Mouse (Mus musculus): Measurements from ENCODE around the gene Prickle1. TPM values are rescaled to one million over a fixed set of nuclear protein-coding genes. Genes with fewer than 3 reads are reported as not detected.

The Prickle1 gene
- polyA plus RNA-seq, 1 experiment, result 8.0 TPM

DNA sequence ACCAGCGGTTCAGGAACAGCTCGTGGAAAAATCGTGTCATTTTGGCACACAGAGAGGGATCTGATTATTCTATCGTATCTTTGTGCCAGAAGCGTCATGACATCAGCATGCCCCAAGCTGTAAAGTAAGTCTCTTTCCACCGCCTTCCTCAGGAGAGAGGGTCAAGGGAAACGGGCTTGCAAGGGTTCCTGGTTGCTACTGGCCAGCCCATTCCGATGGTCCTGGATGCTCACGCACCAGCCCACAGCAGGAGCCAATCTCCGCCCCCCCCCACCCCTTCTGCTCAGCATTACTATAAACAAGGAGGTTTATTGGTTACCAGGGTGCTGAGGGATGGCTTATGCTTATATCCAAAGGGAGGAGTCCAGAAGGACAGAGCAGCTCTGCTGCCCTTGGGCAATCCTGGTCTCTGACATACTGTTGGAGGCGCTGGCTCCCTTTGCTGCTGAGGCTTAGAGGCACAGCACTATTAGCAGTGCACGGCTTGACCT is 3.8 kb downstream of the Prickle1 start:
- Histone ChIP-seq H3ac (ENCODE audit: control insufficient read depth, insufficient read length) (no peak overlapping the region), H3K79me2 (ENCODE audit: control insufficient read depth, insufficient read depth) (peaks cover 14% of the 10 kb centered on the region), H3K27me3 (ENCODE audit: control insufficient read depth, insufficient read depth, insufficient read length) (no peaks in the 10 kb centered on the region), H3K4me3 (no peak overlapping the region), H3K4me2 (ENCODE audit: low read depth) (no peak overlapping the region), H3K36me3 (ENCODE audit: control insufficient read depth, insufficient read depth) (no peaks in the 10 kb centered on the region)
- TF ChIP-seq TCF3 (IDR thresholded peaks at IDR 0.05; ENCODE audit: insufficient read length, low read depth) (no peak), MAX (IDR thresholded peaks at IDR 0.05; ENCODE audit: low read depth) (no peak), CEBPB (IDR thresholded peaks at IDR 0.05; ENCODE audit: insufficient read depth, poor library complexity, severe bottlenecking) (no peak), MYOD1 (IDR thresholded peaks at IDR 0.05; ENCODE audit: control insufficient read depth in 1 of 3, insufficient read length in 2 of 3, low read depth in 2 of 3) (no peak), POLR2A (IDR thresholded peaks at IDR 0.05; ENCODE audit: insufficient read length, low read depth) (no peak), REST (IDR thresholded peaks at IDR 0.05; ENCODE audit: insufficient read depth, insufficient read length) (no peak), MYOG (IDR thresholded peaks at IDR 0.05; ENCODE audit: control insufficient read depth in 1 of 3, insufficient read depth in 1 of 3, insufficient read length in 2 of 3, low read depth in 2 of 3) (no peak), E2F4 (IDR thresholded peaks at IDR 0.05; ENCODE audit: insufficient read depth) (no peak), POLR2AphosphoS2 (IDR thresholded peaks at IDR 0.05; ENCODE audit: insufficient read length, low read depth) (no peak), SRF (IDR thresholded peaks at IDR 0.05; ENCODE audit: control insufficient read depth, insufficient read length, low read depth) (no peak), USF1 (IDR thresholded peaks at IDR 0.05; ENCODE audit: low read depth) (no peak), TCF12 (IDR thresholded peaks at IDR 0.05; ENCODE audit: insufficient read depth, poor library complexity, severe bottlenecking) (no peak)

GRCm38 (mm10) chr15:93591371-93591770 is 4.3 kb downstream of the Prickle1 start:
- Histone ChIP-seq H3K27me3 (ENCODE audit: control insufficient read depth, insufficient read depth, insufficient read length) (no peaks in the 10 kb centered on the region), H3ac (ENCODE audit: control insufficient read depth, insufficient read length) (no peak overlapping the region), H3K4me2 (ENCODE audit: low read depth) (no peak overlapping the region), H3K36me3 (ENCODE audit: control insufficient read depth, insufficient read depth) (no peaks in the 10 kb centered on the region), H3K79me2 (ENCODE audit: control insufficient read depth, insufficient read depth) (peaks cover 14% of the 10 kb centered on the region), H3K4me3 (no peak overlapping the region)
- TF ChIP-seq MYOD1 (IDR thresholded peaks at IDR 0.05; ENCODE audit: control insufficient read depth in 1 of 3, insufficient read length in 2 of 3, low read depth in 2 of 3) (no peak), REST (IDR thresholded peaks at IDR 0.05; ENCODE audit: insufficient read depth, insufficient read length) (no peak), TCF12 (IDR thresholded peaks at IDR 0.05; ENCODE audit: insufficient read depth, poor library complexity, severe bottlenecking) (no peak), SRF (IDR thresholded peaks at IDR 0.05; ENCODE audit: control insufficient read depth, insufficient read length, low read depth) (no peak)

GRCm38 (mm10) chr15:93588401-93588800 is 7.3 kb downstream of the Prickle1 start:
- Histone ChIP-seq H3K4me2 (ENCODE audit: low read depth) (no peak overlapping the region), H3K36me3 (ENCODE audit: control insufficient read depth, insufficient read depth) (no peaks in the 10 kb centered on the region), H3K27me3 (ENCODE audit: control insufficient read depth, insufficient read depth, insufficient read length) (no peaks in the 10 kb centered on the region), H3K4me3 (no peak overlapping the region), H3ac (ENCODE audit: control insufficient read depth, insufficient read length) (no peak overlapping the region), H3K79me2 (ENCODE audit: control insufficient read depth, insufficient read depth) (peaks cover 12% of the 10 kb centered on the region)
- TF ChIP-seq USF1 (IDR thresholded peaks at IDR 0.05; ENCODE audit: low read depth) (no peak), MYOG (IDR thresholded peaks at IDR 0.05; ENCODE audit: control insufficient read depth in 1 of 3, insufficient read depth in 1 of 3, insufficient read length in 2 of 3, low read depth in 2 of 3) (no peak), MYOD1 (IDR thresholded peaks at IDR 0.05; ENCODE audit: control insufficient read depth in 1 of 3, insufficient read length in 2 of 3, low read depth in 2 of 3) (no peak), TCF12 (IDR thresholded peaks at IDR 0.05; ENCODE audit: insufficient read depth, poor library complexity, severe bottlenecking) (no peak), E2F4 (IDR thresholded peaks at IDR 0.05; ENCODE audit: insufficient read depth) (no peak), TCF3 (IDR thresholded peaks at IDR 0.05; ENCODE audit: insufficient read length, low read depth) (no peak)

GRCm38 (mm10) chr15:93587660-93588059 is 8.0 kb downstream of the Prickle1 start:
- Histone ChIP-seq H3K36me3 (ENCODE audit: control insufficient read depth, insufficient read depth) (no peaks in the 10 kb centered on the region), H3K27me3 (ENCODE audit: control insufficient read depth, insufficient read depth, insufficient read length) (no peaks in the 10 kb centered on the region), H3K79me2 (ENCODE audit: control insufficient read depth, insufficient read depth) (peaks cover 5% of the 10 kb centered on the region), H3K4me2 (ENCODE audit: low read depth) (no peak overlapping the region), H3ac (ENCODE audit: control insufficient read depth, insufficient read length) (no peak overlapping the region), H3K4me3 (no peak overlapping the region)
- TF ChIP-seq SRF (IDR thresholded peaks at IDR 0.05; ENCODE audit: control insufficient read depth, insufficient read length, low read depth) (no peak), MAX (IDR thresholded peaks at IDR 0.05; ENCODE audit: low read depth) (no peak), E2F4 (IDR thresholded peaks at IDR 0.05; ENCODE audit: insufficient read depth) (no peak), USF1 (IDR thresholded peaks at IDR 0.05; ENCODE audit: low read depth) (no peak)

DNA sequence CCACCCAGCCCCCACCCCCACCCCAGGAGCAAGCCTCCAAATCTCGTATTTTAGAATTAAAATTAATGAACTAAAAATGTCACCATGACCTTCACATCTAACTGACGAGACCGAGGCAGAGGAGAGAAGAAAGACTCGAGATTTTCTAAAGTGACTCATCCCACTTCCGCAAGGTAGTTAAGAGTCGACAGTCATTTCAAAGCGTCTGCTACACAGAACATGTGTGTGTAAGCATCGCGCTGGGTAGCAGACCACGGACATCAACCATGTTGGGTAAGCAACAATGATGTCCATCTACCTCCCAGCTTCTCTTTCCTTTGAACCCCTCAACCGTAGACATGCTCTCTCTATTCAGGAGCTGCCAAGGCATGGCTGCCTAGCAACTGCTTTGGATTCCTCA is 12.6 kb downstream of the Prickle1 start:
- TF ChIP-seq POLR2A (IDR thresholded peaks at IDR 0.05; ENCODE audit: insufficient read length, low read depth), result no peak
- no peak for TF ChIP-seq USF1 (IDR thresholded peaks at IDR 0.05; ENCODE audit: low read depth)
- no peak for TF ChIP-seq SRF (IDR thresholded peaks at IDR 0.05; ENCODE audit: control insufficient read depth, insufficient read length, low read depth)
- no peak for TF ChIP-seq MYOG (IDR thresholded peaks at IDR 0.05; ENCODE audit: control insufficient read depth in 1 of 3, insufficient read depth in 1 of 3, insufficient read length in 2 of 3, low read depth in 2 of 3)
- TF ChIP-seq MYOD1 (IDR thresholded peaks at IDR 0.05; ENCODE audit: control insufficient read depth in 1 of 3, insufficient read length in 2 of 3, low read depth in 2 of 3), result no peak
- no peak for TF ChIP-seq E2F4 (IDR thresholded peaks at IDR 0.05; ENCODE audit: insufficient read depth)
- H3K36me3 ChIP-seq (ENCODE audit: control insufficient read depth, insufficient read depth), result no peaks in the 10 kb centered on the region

More for the DNA sequence above, 12.6 kb downstream of the Prickle1 start:
- H3K27me3 ChIP-seq (ENCODE audit: control insufficient read depth, insufficient read depth, insufficient read length), result no peaks in the 10 kb centered on the region
- H3K4me2 ChIP-seq (ENCODE audit: low read depth), result no peak overlapping the region
- no peaks in the 10 kb centered on the region for H3K79me2 ChIP-seq (ENCODE audit: control insufficient read depth, insufficient read depth)
- no peak overlapping the region for H3ac ChIP-seq (ENCODE audit: control insufficient read depth, insufficient read length)
- no peak overlapping the region for H3K4me3 ChIP-seq
